Mouse (Mus musculus): ENCODE results near the gene Pop7. TPM values are rescaled to one million over a fixed set of nuclear protein-coding genes. Genes with fewer than 3 reads are reported as not detected.

Pop7 gene
- 16.7 and 18.2 TPM in 2 replicates for polyA plus RNA-seq (2012; rRNA removed)

DNA sequence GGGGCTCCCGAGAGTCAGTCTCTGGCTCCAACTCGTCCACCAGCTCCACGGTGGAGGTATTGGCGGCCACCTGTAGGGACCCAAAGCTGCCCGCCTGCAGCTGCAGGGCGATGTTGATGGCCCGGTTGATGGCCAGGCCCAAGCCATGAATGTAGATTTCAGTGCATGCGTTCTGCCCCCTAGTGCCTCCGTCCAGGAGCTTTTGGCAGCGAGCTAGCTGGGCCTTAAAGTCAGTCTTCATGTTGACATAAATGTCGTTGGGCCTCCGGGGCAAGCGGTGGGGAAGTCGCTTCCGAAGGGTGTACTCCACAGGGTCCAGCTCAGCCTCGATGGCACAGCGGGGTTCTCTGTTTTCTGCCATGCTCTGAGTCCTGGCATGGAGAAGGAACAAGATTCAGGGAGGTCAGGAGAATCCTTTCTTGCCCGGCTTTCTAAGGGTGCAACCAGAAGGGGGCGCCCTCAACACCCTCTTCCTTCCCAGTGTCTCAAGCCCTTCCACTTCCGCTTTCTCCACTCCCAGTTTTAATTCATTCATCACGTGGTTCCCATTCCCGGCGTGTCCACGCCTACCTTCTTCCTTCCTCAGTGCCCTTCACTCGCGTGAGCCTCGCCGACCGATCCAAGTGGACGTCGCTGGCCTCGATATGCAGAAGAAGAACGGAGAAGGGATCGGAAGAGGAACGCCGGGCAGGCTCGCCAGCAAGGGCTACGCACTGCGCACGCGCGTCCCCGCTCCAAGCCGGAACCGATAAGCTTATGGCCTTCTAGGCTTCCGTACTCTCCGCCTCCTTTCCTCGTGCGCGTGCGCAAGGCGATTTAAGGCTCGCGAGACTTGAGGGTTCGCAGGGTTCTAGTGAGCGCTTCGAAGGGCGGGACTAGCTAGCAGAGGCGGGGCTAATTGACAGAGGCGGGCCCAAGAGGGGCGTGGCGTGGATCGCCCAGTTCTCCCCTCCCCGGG is at the start of gene Pop7:
Pop7 (minus strand) TSS at position 810 of the 958 bp plus-strand sequence.

DNA sequence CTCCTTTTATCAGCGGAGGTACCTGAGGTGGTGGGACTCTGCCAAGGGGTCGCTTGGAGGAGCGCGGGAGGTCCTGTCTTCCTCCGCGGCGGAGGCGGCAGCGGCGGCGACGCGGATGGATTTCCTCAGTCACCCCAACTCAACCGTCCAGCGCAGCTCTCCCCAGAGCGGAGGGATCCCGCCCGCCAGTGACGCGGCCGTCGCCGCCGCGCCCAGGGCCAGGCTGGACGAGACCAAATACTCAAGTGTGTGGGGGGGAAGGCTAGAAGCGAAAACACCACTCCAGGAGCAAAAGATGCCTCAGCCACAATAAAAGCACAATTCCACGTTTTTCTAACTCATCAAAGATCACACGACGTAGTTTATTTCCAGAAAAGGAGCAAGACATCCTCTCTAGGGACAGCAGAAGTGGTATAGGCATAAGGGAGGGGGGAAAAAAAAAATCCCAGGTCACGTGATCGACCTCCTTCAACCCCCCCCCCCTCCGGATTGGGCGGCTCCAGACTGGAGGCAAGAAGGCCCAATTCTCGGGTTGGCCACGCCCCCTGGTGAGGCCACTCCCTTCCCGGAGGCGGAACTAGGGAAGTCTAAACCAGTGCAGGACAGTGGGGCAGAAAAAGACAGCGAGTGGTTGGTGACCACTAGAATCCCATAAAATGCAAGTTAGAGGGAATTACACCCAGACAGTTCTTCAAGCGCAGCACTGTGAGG is 31.0 kb upstream of the Pop7 start, which contains the start of the genes Epo and Gnb2:
Epo (minus strand) TSS at position 126 of the 711 bp plus-strand sequence.
Gnb2 (minus strand) TSS at position 394 of the 711 bp plus-strand sequence.

GRCm38 (mm10) chr5:137518436-137518835 is 16.1 kb upstream of the Pop7 start, which contains the start of gene Gigyf1:
Gene Gigyf1 (plus strand): TSS chr5:137518548.

GRCm38 (mm10) chr5:137476964-137477363 is 25.4 kb downstream of the Pop7 start, which contains the start of gene Zan:
Gene Zan (minus strand): TSS chr5:137477064.

Other genes with a start within 250 kb of the Pop7 start
- 7.5 and 9.8 TPM in 2 replicates for gene Ache, start 215.0 kb downstream of the Pop7 start, polyA plus RNA-seq (2012; rRNA removed)
- 5.0 and 5.8 TPM in 2 replicates for gene Ufsp1, start 207.9 kb downstream of the Pop7 start, polyA plus RNA-seq (2012; rRNA removed)
- 53.3 and 69.7 TPM in 2 replicates for gene Srrt, start 194.8 kb downstream of the Pop7 start, polyA plus RNA-seq (2012; rRNA removed)
- gene Trip6, start 188.1 kb downstream of the Pop7 start, polyA plus RNA-seq (2012; rRNA removed): 8.9 and 9.3 TPM in 2 replicates
- gene Slc12a9, start 168.9 kb downstream of the Pop7 start, polyA plus RNA-seq (2012; rRNA removed): 3.7 and 4.4 TPM in 2 replicates
- 10.1 and 13.1 TPM in 2 replicates for gene Ephb4, start 152.4 kb downstream of the Pop7 start, polyA plus RNA-seq (2012; rRNA removed)
- gene Zan, start 25.5 kb downstream of the Pop7 start, polyA plus RNA-seq (2012; rRNA removed): 0.07 and 0.09 TPM in 2 replicates
- 5.3 and 7.3 TPM in 2 replicates for gene Gigyf1, start 16.0 kb upstream of the Pop7 start, polyA plus RNA-seq (2012; rRNA removed)
- 0.21 and 0.31 TPM in 2 replicates for gene Epo, start 30.7 kb upstream of the Pop7 start, polyA plus RNA-seq (2012; rRNA removed)
- 221 and 236 TPM in 2 replicates for gene Gnb2, start 31.0 kb upstream of the Pop7 start, polyA plus RNA-seq (2012; rRNA removed)
- gene Actl6b, start 51.0 kb upstream of the Pop7 start, polyA plus RNA-seq (2012; rRNA removed): 0.03 TPM in 1 of 2 replicates, not detected in the other
- gene Tfr2, start 67.3 kb upstream of the Pop7 start, polyA plus RNA-seq (2012; rRNA removed): 93.7 and 104 TPM in 2 replicates
- 21.8 and 24.5 TPM in 2 replicates for gene Mospd3, start 98.5 kb upstream of the Pop7 start, polyA plus RNA-seq (2012; rRNA removed)
- 15.0 and 17.2 TPM in 2 replicates for gene Pcolce, start 111.3 kb upstream of the Pop7 start, polyA plus RNA-seq (2012; rRNA removed)
- 0.06 and 0.07 TPM in 2 replicates for gene Fbxo24, start 126.5 kb upstream of the Pop7 start, polyA plus RNA-seq (2012; rRNA removed)
- 14.4 and 18.0 TPM in 2 replicates for gene Lrch4, start 126.6 kb upstream of the Pop7 start, polyA plus RNA-seq (2012; rRNA removed)
- 4.7 and 6.0 TPM in 2 replicates for gene Gm20605, start 126.7 kb upstream of the Pop7 start, polyA plus RNA-seq (2012; rRNA removed)
- 17.2 and 17.3 TPM in 2 replicates for gene Sap25, start 138.8 kb upstream of the Pop7 start, polyA plus RNA-seq (2012; rRNA removed)
- 0.05 and 0.07 TPM in 2 replicates for gene Irs3, start 143.2 kb upstream of the Pop7 start, polyA plus RNA-seq (2012; rRNA removed)
- gene Agfg2, start 182.2 kb upstream of the Pop7 start, polyA plus RNA-seq (2012; rRNA removed): 19.2 and 20.4 TPM in 2 replicates
- 1.2 and 1.6 TPM in 2 replicates for gene Nyap1, start 239.1 kb upstream of the Pop7 start, polyA plus RNA-seq (2012; rRNA removed)
- gene Tsc22d4, start 243.2 kb upstream of the Pop7 start, polyA plus RNA-seq (2012; rRNA removed): 25.1 and 29.8 TPM in 2 replicates

Data from liver, embryonic 18 days (tissue).